Mouse (Mus musculus) CD8-positive naive resting alpha-beta T cell, adult 2 months (primary cell): ENCODE data around the gene Timp4.
"Not testable (repeated sequence)": the region's sequence is repeated elsewhere in the genome, so short reads cannot be mapped to it uniquely, and the experiment has no call there.

Source experiments
- DNase-seq, 2 experiments: peaks; one replicate each; pipeline ENCODE4 v3.0.0; 2022; ENCODE audit warnings: low read depth in 2 of 2, low spot score in 2 of 2

Gene Timp4

DNA sequence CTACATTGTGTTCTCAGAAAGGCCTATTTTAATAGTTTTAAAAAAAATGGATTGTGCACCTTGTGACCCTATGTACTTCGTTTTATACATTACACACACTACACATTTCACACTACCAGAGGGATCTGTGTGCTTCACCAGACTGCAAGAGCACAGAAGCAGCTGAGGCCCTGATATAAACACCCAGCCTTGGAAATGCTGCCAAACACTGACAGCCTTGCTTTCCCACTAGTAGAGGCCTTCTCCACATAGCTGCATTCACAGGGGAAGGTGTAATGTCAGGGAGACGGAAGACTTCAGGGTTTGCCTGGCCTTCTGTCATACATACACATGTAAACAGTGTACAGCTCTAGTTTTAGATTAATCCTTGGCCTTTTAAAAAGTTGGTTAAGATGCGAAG lies 3.2 kb upstream of the Timp4 start:
- DNase-seq = no peak

DNA sequence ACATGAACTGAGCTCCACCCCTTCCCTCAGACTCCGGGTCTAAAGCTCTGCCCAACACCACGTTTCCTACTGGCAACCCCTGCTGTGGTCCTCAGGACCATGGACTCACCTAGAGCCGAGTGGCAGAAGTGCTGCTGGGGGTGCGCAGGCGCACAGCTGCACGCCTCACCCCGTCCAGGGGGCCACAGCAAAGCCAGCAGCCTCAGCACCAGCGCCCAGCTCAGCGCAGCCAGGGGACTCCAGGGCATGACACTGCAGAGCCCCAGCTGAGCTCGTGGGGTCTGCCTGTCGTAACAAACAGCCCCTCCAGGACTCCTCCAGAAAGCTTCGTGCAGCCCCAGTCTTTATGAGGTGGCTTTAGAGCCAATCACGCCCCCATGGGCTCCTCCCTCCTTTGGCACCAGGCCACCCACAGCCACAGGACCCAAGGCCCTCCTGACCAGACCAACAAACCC lies 447 bp downstream of the Timp4 start:
- no peak for DNase-seq

- no peak for DNase-seq
These were observed 6.4 kb downstream of the Timp4 start for GRCm38 (mm10) chr6:115245500-115246058.

GRCm38 (mm10) chr6:115244222-115244621 lies 7.8 kb downstream of the Timp4 start:
- DNase-seq = no peak

GRCm38 (mm10) chr6:115241939-115242338 lies 10.1 kb downstream of the Timp4 start:
- no peak for DNase-seq

- no peak for DNase-seq
These were observed 10.8 kb downstream of the Timp4 start for GRCm38 (mm10) chr6:115241131-115241699.

GRCm38 (mm10) chr6:115240431-115240830 lies 11.6 kb downstream of the Timp4 start:
- not testable (repeated sequence) for DNase-seq

GRCm38 (mm10) chr6:115239335-115239734 lies 12.7 kb downstream of the Timp4 start:
- no peak for DNase-seq

GRCm38 (mm10) chr6:115238031-115239027 lies 13.7 kb downstream of the Timp4 start:
- no peak for DNase-seq

GRCm38 (mm10) chr6:115232562-115232961 lies 19.4 kb downstream of the Timp4 start:
- DNase-seq = no peak

DNA sequence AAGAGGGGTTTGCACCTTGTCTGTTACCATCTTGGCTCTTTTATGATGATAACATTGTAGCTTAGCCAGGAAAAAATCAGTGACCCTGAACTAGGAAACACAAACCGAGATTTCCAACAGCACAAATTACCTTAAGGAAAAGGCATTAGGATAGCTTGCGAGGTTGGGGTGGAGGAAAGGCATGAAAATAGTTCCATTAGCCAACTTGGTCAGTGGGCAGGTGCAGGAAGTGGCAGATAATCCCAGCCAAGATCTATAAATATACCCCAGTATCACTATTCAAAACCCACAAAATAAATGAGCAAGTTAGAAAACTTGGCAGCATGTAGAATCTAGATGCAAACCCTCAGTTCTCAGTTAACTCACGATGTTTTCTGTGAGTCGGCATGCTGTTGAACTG lies 20.2 kb downstream of the Timp4 start:
- no peak for DNase-seq

DNA sequence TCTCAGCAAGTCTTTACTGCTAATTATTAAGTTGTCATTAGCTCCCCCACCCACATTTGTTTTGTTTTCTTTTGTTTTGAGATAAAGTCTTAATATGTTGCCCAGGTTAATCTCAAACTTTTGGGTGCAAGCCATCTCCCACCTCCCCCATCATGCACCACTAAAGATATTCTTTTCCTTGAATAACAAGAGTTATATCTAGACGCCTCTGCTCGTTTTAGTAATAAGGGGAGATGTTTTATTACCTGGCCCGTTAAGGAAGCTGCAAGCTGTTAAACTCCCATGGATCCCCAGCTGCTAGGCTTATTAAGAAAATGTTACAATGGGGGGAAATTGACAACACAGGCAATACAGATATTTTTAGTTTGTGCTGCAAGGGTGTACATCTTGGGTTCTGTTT lies 21.4 kb downstream of the Timp4 start:
- no peak for DNase-seq

- DNase-seq = peak; percentile 40 to 52
These were observed 24.5 kb downstream of the Timp4 start for GRCm38 (mm10) chr6:115227529-115227928.

DNA sequence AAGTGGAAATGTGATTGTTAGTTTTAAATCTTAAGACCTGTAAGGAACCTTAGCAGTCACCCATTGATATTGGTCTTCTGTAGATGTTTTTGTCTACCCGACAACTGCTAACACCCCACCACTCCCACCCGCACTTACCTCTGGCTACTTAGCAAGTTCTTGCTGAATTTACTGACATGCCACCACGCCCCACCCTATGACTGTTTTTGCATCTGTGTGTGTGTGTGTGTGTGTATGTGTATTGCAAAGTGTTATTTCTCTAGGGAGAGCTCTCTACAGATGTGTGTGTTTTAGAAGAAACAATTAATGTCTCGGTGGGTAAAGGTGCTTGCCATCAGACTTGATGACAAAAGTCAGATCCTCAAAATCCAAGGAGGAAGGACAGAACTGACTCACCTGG lies 25.0 kb downstream of the Timp4 start, which contains the start of gene Gm17482:
Gm17482 (plus strand) TSS at position 301 of the 400 bp plus-strand sequence.
- no peak for DNase-seq

GRCm38 (mm10) chr6:115225519-115225918 lies 26.5 kb downstream of the Timp4 start:
- DNase-seq = no peak

DNA sequence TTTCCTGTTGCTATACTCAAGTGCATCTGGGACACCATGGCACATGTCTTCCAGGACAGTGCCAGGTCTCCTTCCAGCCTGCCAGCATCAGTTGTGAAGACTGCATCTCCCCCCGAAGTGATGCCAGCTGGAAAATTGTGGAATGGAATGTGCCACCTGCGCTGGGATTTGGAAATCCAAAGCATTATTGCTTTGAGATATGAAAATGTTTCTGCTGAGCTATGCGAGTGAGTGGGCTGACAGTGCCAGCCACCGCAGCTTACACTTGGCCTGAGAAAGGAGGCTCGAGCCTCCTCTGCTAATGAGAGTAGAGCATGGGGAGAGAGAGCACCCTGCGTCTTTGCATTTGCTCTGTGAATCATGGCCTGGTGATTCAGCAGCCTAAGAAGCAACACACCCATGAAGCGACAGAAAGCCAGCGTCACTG lies 30.8 kb downstream of the Timp4 start:
- no peak for DNase-seq

DNA sequence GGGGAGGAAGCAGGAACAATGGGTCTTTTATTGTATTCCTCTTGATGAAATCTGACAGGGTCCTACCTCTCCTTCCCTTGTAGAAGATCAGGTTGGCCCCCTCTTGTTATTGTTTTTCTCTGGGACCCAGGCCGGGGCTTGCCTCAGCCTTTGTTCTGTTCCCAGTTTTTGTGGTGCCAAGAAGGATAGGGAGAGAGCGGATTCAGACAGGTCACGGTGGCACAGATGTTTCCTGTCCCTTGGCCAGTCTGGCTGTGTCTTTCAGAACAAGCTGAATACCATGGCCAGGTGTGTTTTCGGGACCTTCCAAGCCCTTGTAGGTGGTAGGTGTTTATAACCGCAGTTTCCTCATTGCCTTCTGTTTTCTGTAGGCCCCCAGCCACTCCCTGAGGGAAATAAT lies 38.9 kb downstream of the Timp4 start:
- no peak for DNase-seq

- no peak for DNase-seq
These were observed 39.7 kb downstream of the Timp4 start for GRCm38 (mm10) chr6:115212132-115212903.

DNA sequence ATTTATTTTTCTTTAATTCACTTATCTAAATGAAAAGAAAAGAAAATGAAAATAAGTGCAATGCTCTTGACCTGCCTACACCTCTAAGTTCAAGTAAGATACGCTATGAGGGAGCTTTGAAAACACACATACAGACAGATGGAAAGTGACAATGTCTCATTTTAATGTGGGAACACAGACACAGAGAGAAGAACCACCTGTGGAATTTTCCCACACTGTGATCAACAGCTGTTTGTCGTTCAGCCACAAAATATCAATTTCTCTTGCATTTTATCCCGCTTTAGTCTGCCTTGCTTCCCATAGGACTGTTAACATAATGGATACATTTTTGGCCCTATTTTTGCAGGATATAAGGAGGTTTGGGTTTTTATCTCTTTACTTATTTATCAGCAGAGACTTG lies 41.2 kb downstream of the Timp4 start:
- DNase-seq = no peak

- DNase-seq = no peak
These were observed 41.8 kb downstream of the Timp4 start for GRCm38 (mm10) chr6:115210187-115210586.

GRCm38 (mm10) chr6:115203029-115203428 lies 49.0 kb downstream of the Timp4 start:
- no peak for DNase-seq
